In the genomic region with DNA sequence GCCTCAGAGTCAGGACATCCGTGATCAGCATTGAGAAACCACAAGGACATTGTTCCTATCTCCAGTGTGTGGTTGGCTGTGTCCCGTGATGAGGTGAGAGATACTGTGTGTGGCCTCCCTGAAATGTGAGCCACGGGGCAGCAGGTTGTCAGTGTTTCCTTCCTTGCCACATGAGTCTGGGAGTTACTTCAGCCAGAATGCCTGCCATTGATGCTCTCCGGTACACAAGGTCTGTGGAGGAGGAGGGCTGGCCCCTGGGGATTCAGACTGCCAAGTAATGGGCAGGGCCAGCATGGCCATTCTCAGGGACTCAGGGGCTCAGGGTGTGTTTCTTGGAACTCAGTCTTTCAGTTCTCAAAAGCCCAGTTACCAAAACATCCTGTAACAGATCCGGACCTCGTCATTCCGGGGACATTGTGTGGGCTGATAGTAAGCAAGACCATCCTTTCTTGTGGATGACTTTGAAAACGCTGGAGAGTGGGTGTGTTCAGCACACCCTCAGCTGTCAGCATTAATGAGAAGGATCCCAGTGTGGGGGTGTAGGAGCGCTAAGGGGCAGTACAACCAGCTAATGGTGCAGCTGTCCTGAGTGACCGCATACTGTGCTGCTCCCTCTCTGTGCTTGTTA, we compare ENCODE assay signal across 8 mouse cellular contexts. TPM values are rescaled to one million over a fixed set of nuclear protein-coding genes. Genes with fewer than 3 reads are reported as not detected.
DNase-seq lines count a peak whose midpoint lies in the region; ATAC-seq and TF ChIP-seq lines count a peak whose summit lies in the region.

No protein-coding gene starts in this region.

- H3K9me3 ChIP-seq in kidney, embryonic 16.5 days (ENCODE audit: low read length) = no peaks in the 10 kb centered on the region
- H3K9me3 ChIP-seq in forebrain, embryonic 10.5 days = no peaks in the 10 kb centered on the region

- WGBS in kidney, embryonic 16.5 days = 47% methylated on average over 10 of the region's 10 CpGs
- 17% methylated on average over 10 of the region's 10 CpGs for WGBS in olfactory bulb, adult 2 months
- WGBS in forebrain, embryonic 10.5 days = 82% methylated on average over 10 of the region's 10 CpGs

- no peak for ATAC-seq in kidney, embryonic 16.5 days (ENCODE audit: low FRiP score, low TSS enrichment)

- no peak for TF ChIP-seq CTCF in layer of hippocampus, adult 2 months (conservative IDR thresholded peaks at IDR 0.05)
- no peak for TF ChIP-seq CTCF in embryonic fibroblast, embryonic 13.5 days (IDR thresholded peaks at IDR 0.05; ENCODE audit: borderline replicate concordance, insufficient read depth, low read length)
- no peak for TF ChIP-seq CTCF in olfactory bulb, adult 2 months (IDR thresholded peaks at IDR 0.05; ENCODE audit: insufficient read depth, low read depth, low read length)

- no peak overlapping the region for H3K27ac ChIP-seq in layer of hippocampus, adult 2 months
- H3K27ac ChIP-seq in embryonic fibroblast, embryonic 13.5 days (ENCODE audit: insufficient read depth, low read length) = peak overlapping the region; percentile 28; the same call in 1 of the 2 replicates
- 0 out of 2 replicates have a peak overlapping the region, but pooled peaks have one; percentile 3 for H3K27ac ChIP-seq in kidney, embryonic 16.5 days (ENCODE audit: low read length)
- H3K27ac ChIP-seq in olfactory bulb, adult 2 months (ENCODE audit: insufficient read depth, low read depth, low read length) = peak overlapping the region; percentile 0; the same call in 1 of the 2 replicates
- no peak overlapping the region for H3K27ac ChIP-seq in forebrain, embryonic 10.5 days

- peak overlapping the region; percentile 13 for H3K4me2 ChIP-seq in kidney, embryonic 16.5 days (replicated peaks; ENCODE audit: low read depth, low read length)

- no peak for DNase-seq in layer of hippocampus, adult 2 months (ENCODE audit: low spot score in 2 of 2)
- no peak for DNase-seq in layer of hippocampus, adult 18-20 months (ENCODE audit: low spot score in 2 of 2)
- no peak for DNase-seq in thymus, adult 18-20 months
- DNase-seq in forebrain, embryonic 10.5 days (ENCODE audit: extremely low spot score, low spot score) = no peak
- DNase-seq in right cerebral cortex, postnatal 25 days = no peak

- H3K4me1 ChIP-seq in embryonic fibroblast, embryonic 13.5 days (ENCODE audit: control insufficient read depth, insufficient read depth, low read length) = peaks cover 12% of the 10 kb centered on the region
- peaks cover 33% of the 10 kb centered on the region for H3K4me1 ChIP-seq in kidney, embryonic 16.5 days (ENCODE audit: insufficient read depth, low read length)
- peaks cover 30% of the 10 kb centered on the region for H3K4me1 ChIP-seq in olfactory bulb, adult 2 months (ENCODE audit: control insufficient read depth, insufficient read depth, low read length)
- peaks cover 34% of the 10 kb centered on the region for H3K4me1 ChIP-seq in forebrain, embryonic 10.5 days

- TF ChIP-seq POLR2A in embryonic fibroblast, embryonic 13.5 days (IDR thresholded peaks at IDR 0.05; ENCODE audit: low read depth, low read length) = no peak
- TF ChIP-seq POLR2A in olfactory bulb, adult 2 months (IDR thresholded peaks at IDR 0.05; ENCODE audit: insufficient read depth, low read depth, low read length) = no peak

- H3K9ac ChIP-seq in kidney, embryonic 16.5 days (replicated peaks; ENCODE audit: low read length) = no peak overlapping the region

- peak overlapping the region; percentile 19; the same call in 1 of the 2 replicates for H3K4me3 ChIP-seq in layer of hippocampus, adult 2 months
- H3K4me3 ChIP-seq in embryonic fibroblast, embryonic 13.5 days (ENCODE audit: insufficient read depth, low read length) = no peak overlapping the region
- H3K4me3 ChIP-seq in kidney, embryonic 16.5 days (ENCODE audit: low read length) = no peak overlapping the region
- H3K4me3 ChIP-seq in olfactory bulb, adult 2 months (ENCODE audit: insufficient read depth, low read depth, low read length) = peak overlapping the region; percentile 27
- no peak overlapping the region for H3K4me3 ChIP-seq in forebrain, embryonic 10.5 days

- no peaks in the 10 kb centered on the region for H3K27me3 ChIP-seq in kidney, embryonic 16.5 days (ENCODE audit: insufficient read depth, low read length)
- H3K27me3 ChIP-seq in forebrain, embryonic 10.5 days (ENCODE audit: poor library complexity, severe bottlenecking) = no peaks in the 10 kb centered on the region

- peaks cover 3% of the 10 kb centered on the region; the same call in 1 of the 2 replicates for H3K36me3 ChIP-seq in kidney, embryonic 16.5 days (ENCODE audit: insufficient read depth, low read length)
- H3K36me3 ChIP-seq in forebrain, embryonic 10.5 days (replicated peaks) = peaks cover 28% of the 10 kb centered on the region

RNA-seq across cellular contexts. Expression of a gene that starts 2.4 kb away (rescaled TPM):
- total RNA-seq in layer of hippocampus, adult 2 months (2021) = 10 to 100 TPM; 76.9 to 77.5 TPM
- 10 to 100 TPM; 69.2 to 78.2 TPM for total RNA-seq in layer of hippocampus, adult 18-20 months (2021)
- polyA plus RNA-seq in embryonic fibroblast, embryonic 13.5 days (2011; ENCODE audit: insufficient read length, low read depth, missing spikeins) = 138 and 151 TPM in 2 replicates
- 194 and 206 TPM in 2 replicates for polyA plus RNA-seq in kidney, embryonic 16.5 days (2015; fragmentation: Nextera tagmentation; extraction: Ambion mirVana)
- not detected in 2 replicates for polyA plus RNA-seq in olfactory bulb, adult 2 months (2012; ENCODE audit: insufficient read depth, insufficient read length, low replicate concordance, missing spikeins)
- 62.0 and 64.5 TPM in 2 replicates for polyA plus RNA-seq in forebrain, embryonic 10.5 days (2016; fragmentation: Nextera tagmentation; extraction: Ambion mirVana)

RNA-seq across cellular contexts. Expression of a gene that starts 22.0 kb away (rescaled TPM):
- 100 to 1,000 TPM; 131 to 138 TPM for total RNA-seq in layer of hippocampus, adult 2 months (2021)
- 100 to 1,000 TPM; 144 to 147 TPM for total RNA-seq in layer of hippocampus, adult 18-20 months (2021)
- 130 and 167 TPM in 2 replicates for polyA plus RNA-seq in embryonic fibroblast, embryonic 13.5 days (2011; ENCODE audit: insufficient read length, low read depth, missing spikeins)
- polyA plus RNA-seq in kidney, embryonic 16.5 days (2015; fragmentation: Nextera tagmentation; extraction: Ambion mirVana) = 365 and 369 TPM in 2 replicates
- polyA plus RNA-seq in olfactory bulb, adult 2 months (2012; ENCODE audit: insufficient read depth, insufficient read length, low replicate concordance, missing spikeins) = 414 TPM in 1 of 2 replicates, not detected in the other
- 439 and 448 TPM in 2 replicates for polyA plus RNA-seq in forebrain, embryonic 10.5 days (2016; fragmentation: Nextera tagmentation; extraction: Ambion mirVana)

RNA-seq across cellular contexts. Expression of a gene that starts 22.1 kb away (rescaled TPM):
- 10 to 100 TPM; 18.3 to 27.0 TPM for total RNA-seq in layer of hippocampus, adult 2 months (2021)
- 10 to 100 TPM; 31.6 to 32.6 TPM for total RNA-seq in layer of hippocampus, adult 18-20 months (2021)
- 31.7 and 53.4 TPM in 2 replicates for polyA plus RNA-seq in embryonic fibroblast, embryonic 13.5 days (2011; ENCODE audit: insufficient read length, low read depth, missing spikeins)
- polyA plus RNA-seq in kidney, embryonic 16.5 days (2015; fragmentation: Nextera tagmentation; extraction: Ambion mirVana) = 2.2 TPM in 1 of 2 replicates, not detected in the other
- polyA plus RNA-seq in olfactory bulb, adult 2 months (2012; ENCODE audit: insufficient read depth, insufficient read length, low replicate concordance, missing spikeins) = not detected in 2 replicates
- 3.1 and 3.4 TPM in 2 replicates for polyA plus RNA-seq in forebrain, embryonic 10.5 days (2016; fragmentation: Nextera tagmentation; extraction: Ambion mirVana)

RNA-seq across cellular contexts. Expression of a gene that starts 38.2 kb away (rescaled TPM):
- total RNA-seq in layer of hippocampus, adult 2 months (2021) = 10 to 100 TPM; 81.6 to 95.4 TPM
- total RNA-seq in layer of hippocampus, adult 18-20 months (2021) = 10 to 100 TPM; 84.7 to 86.9 TPM
- polyA plus RNA-seq in embryonic fibroblast, embryonic 13.5 days (2011; ENCODE audit: insufficient read length, low read depth, missing spikeins) = 62.1 and 63.8 TPM in 2 replicates
- polyA plus RNA-seq in kidney, embryonic 16.5 days (2015; fragmentation: Nextera tagmentation; extraction: Ambion mirVana) = 78.8 and 90.2 TPM in 2 replicates
- polyA plus RNA-seq in olfactory bulb, adult 2 months (2012; ENCODE audit: insufficient read depth, insufficient read length, low replicate concordance, missing spikeins) = not detected in 2 replicates
- 102 and 104 TPM in 2 replicates for polyA plus RNA-seq in forebrain, embryonic 10.5 days (2016; fragmentation: Nextera tagmentation; extraction: Ambion mirVana)

RNA-seq across cellular contexts. Expression of a gene that starts 53.9 kb away (rescaled TPM):
- 1 to 10 TPM; 3.3 to 4.6 TPM for total RNA-seq in layer of hippocampus, adult 2 months (2021)
- 1 to 10 TPM; 3.6 to 4.5 TPM for total RNA-seq in layer of hippocampus, adult 18-20 months (2021)
- 0.57 and 1.4 TPM in 2 replicates for polyA plus RNA-seq in embryonic fibroblast, embryonic 13.5 days (2011; ENCODE audit: insufficient read length, low read depth, missing spikeins)
- polyA plus RNA-seq in kidney, embryonic 16.5 days (2015; fragmentation: Nextera tagmentation; extraction: Ambion mirVana) = 1.6 and 1.7 TPM in 2 replicates
- polyA plus RNA-seq in olfactory bulb, adult 2 months (2012; ENCODE audit: insufficient read depth, insufficient read length, low replicate concordance, missing spikeins) = 191 TPM in 1 of 2 replicates, not detected in the other
- polyA plus RNA-seq in forebrain, embryonic 10.5 days (2016; fragmentation: Nextera tagmentation; extraction: Ambion mirVana) = 0.44 and 0.76 TPM in 2 replicates

Comparison
In these comparisons a context has a peak if more than half of its experiments do, and no peak if none do; other contexts are left out.
1. H3K27ac ChIP-seq: peak in embryonic fibroblast, embryonic 13.5 days (single experiment), kidney, embryonic 16.5 days (single experiment) and olfactory bulb, adult 2 months (single experiment); none in layer of hippocampus, adult 2 months (single experiment) and forebrain, embryonic 10.5 days (single experiment).
2. H3K4me3 ChIP-seq: peak in layer of hippocampus, adult 2 months (single experiment) and olfactory bulb, adult 2 months (single experiment); none in embryonic fibroblast, embryonic 13.5 days (single experiment), kidney, embryonic 16.5 days (single experiment) and forebrain, embryonic 10.5 days (single experiment).